ENCODE assay signal across 9 mouse cellular contexts in genomic region chr7:30717006-30717715, GRCm38 (mm10). TPM values are rescaled to one million over a fixed set of nuclear protein-coding genes. Genes with fewer than 3 reads are reported as not detected.
A peak's percentile ranks its signal among the peaks of the same experiment; 100 is the strongest.
DNase-seq lines count a peak whose midpoint lies in the region; ATAC-seq and TF ChIP-seq lines count a peak whose summit lies in the region.
"Had no signal": no experiment of that assay in that cellular context is flagged by ENCODE, and none has a peak within 500 bp of the region (broad histone marks: within the 10 kb centered on the region; RNA-seq: fewer than 3 reads in every experiment).

No protein-coding gene starts in this region.

- no peaks in the 10 kb centered on the region for H3K36me3 ChIP-seq in G1E (replicated peaks)
- no peaks in the 10 kb centered on the region for H3K36me3 ChIP-seq in hindbrain, embryonic 16.5 days (ENCODE audit: control insufficient read depth, insufficient read depth, low read length)

- ATAC-seq in G1E (ENCODE audit: extremely low read depth, insufficient number of reproducible peaks, low FRiP score, poor library complexity, severe bottlenecking): no peak
- ATAC-seq in hindbrain, embryonic 16.5 days: peak; percentile 97

- H3K4me1 ChIP-seq in G1E (ENCODE audit: insufficient read depth, low read depth, low read length): peaks cover 4% of the 10 kb centered on the region; the same call in 1 of the 2 replicates
- no peaks in the 10 kb centered on the region; the same call in 1 of the 2 replicates for H3K4me1 ChIP-seq in brown adipose tissue, adult 24 weeks (ENCODE audit: control insufficient read depth, insufficient read depth, insufficient read length, low read length)
- peaks cover 10% of the 10 kb centered on the region for H3K4me1 ChIP-seq in hindbrain, embryonic 16.5 days (ENCODE audit: control insufficient read depth, insufficient read depth, low read depth, low read length)

- TF ChIP-seq CTCF in G1E (IDR thresholded peaks at IDR 0.05; ENCODE audit: low read depth, low read length): no peak

- no peaks in the 10 kb centered on the region for H3K9me3 ChIP-seq in G1E (replicated peaks)
- no peaks in the 10 kb centered on the region for H3K9me3 ChIP-seq in hindbrain, embryonic 16.5 days (ENCODE audit: control insufficient read depth, low read length)

- peak overlapping the region; percentile 81 for H3K4me2 ChIP-seq in hindbrain, embryonic 16.5 days (ENCODE audit: low read length)

- H3K27me3 ChIP-seq in G1E (ENCODE audit: insufficient read depth, low read length): peaks cover 28% of the 10 kb centered on the region; the same call in 1 of the 2 replicates
- peaks cover 20% of the 10 kb centered on the region for H3K27me3 ChIP-seq in hindbrain, embryonic 16.5 days (replicated peaks; ENCODE audit: control insufficient read depth, insufficient read depth, low read length)

- no peak for DNase-seq in G1E (ENCODE audit: low spot score)
- DNase-seq in frontal cortex, postnatal 10 days (ENCODE audit: low spot score in 2 of 2): peak; percentile 67 to 68
- peak; percentile 25 to 47 for DNase-seq in left cerebral cortex, adult 18-20 months (ENCODE audit: low spot score in 2 of 2)
- peak; percentile 71 to 72 for DNase-seq in lung, postnatal 4 days
- peak; percentile 86 to 88 for DNase-seq in right cerebral cortex, postnatal 10 days (ENCODE audit: low spot score in 2 of 2)
- DNase-seq in yolk sac, embryonic 10.5 days (ENCODE audit: low spot score): peak; percentile 84

- H3K4me3 ChIP-seq in G1E (ENCODE audit: low read depth, low read length): peak overlapping the region; percentile 14; the same call in 1 of the 2 replicates
- peak overlapping the region; percentile 13; the same call in 1 of the 2 replicates for H3K4me3 ChIP-seq in brown adipose tissue, adult 24 weeks (ENCODE audit: insufficient read depth, low read depth, low read length)
- H3K4me3 ChIP-seq in hindbrain, embryonic 16.5 days (ENCODE audit: low read length): peak overlapping the region; percentile 46

- H3K27ac ChIP-seq in brown adipose tissue, adult 24 weeks (replicated peaks; ENCODE audit: low read depth, low read length): no peak overlapping the region
- H3K27ac ChIP-seq in hindbrain, embryonic 16.5 days (ENCODE audit: low read depth, low read length): no peak overlapping the region

- WGBS in hindbrain, embryonic 16.5 days: 4% methylated on average over 43 of the region's 43 CpGs

- H3K9ac ChIP-seq in hindbrain, embryonic 16.5 days (ENCODE audit: low read depth, low read length): peak overlapping the region; percentile 65

RNA-seq across cellular contexts. Expression of gene Atp4a, which starts 5.2 kb away (rescaled TPM):
- not detected in 2 replicates for total RNA-seq in G1E (2014; fragmentation: Nextera tagmentation)
- total RNA-seq in G1E (2017): 0.05 and 0.06 TPM in 2 replicates
- not detected in 2 replicates for polyA plus RNA-seq in G1E (2012)
- polyA plus RNA-seq in brown adipose tissue, adult 24 weeks (2012; ENCODE audit: insufficient read depth, insufficient read length, missing spikeins): not detected in 2 replicates
- 3.0 and 3.7 TPM in 2 replicates for polyA plus RNA-seq in hindbrain, embryonic 16.5 days (2015; fragmentation: Nextera tagmentation; extraction: Ambion mirVana)
- total RNA-seq in left cerebral cortex, adult 18-20 months (2021): under 1 TPM; 0.26 to 0.66 TPM

RNA-seq across cellular contexts. Expression of gene Tmem147, which starts 12.2 kb away (rescaled TPM):
- 57.5 and 67.7 TPM in 2 replicates for total RNA-seq in G1E (2014; fragmentation: Nextera tagmentation)
- 47.5 and 54.9 TPM in 2 replicates for total RNA-seq in G1E (2017)
- polyA plus RNA-seq in G1E (2012): 40.1 and 44.9 TPM in 2 replicates
- 209 and 275 TPM in 2 replicates for polyA plus RNA-seq in brown adipose tissue, adult 24 weeks (2012; ENCODE audit: insufficient read depth, insufficient read length, missing spikeins)
- 278 and 301 TPM in 2 replicates for polyA plus RNA-seq in hindbrain, embryonic 16.5 days (2015; fragmentation: Nextera tagmentation; extraction: Ambion mirVana)
- total RNA-seq in left cerebral cortex, adult 18-20 months (2021): 100 to 1,000 TPM; 114 to 129 TPM

RNA-seq across cellular contexts. Expression of gene 2200002J24Rik, which starts 18.4 kb away (rescaled TPM):
- total RNA-seq in G1E (2014; fragmentation: Nextera tagmentation): not detected in 2 replicates
- total RNA-seq in G1E (2017): not detected in 2 replicates
- polyA plus RNA-seq in G1E (2012): not detected in 2 replicates
- not detected in 2 replicates for polyA plus RNA-seq in brown adipose tissue, adult 24 weeks (2012; ENCODE audit: insufficient read depth, insufficient read length, missing spikeins)
- polyA plus RNA-seq in hindbrain, embryonic 16.5 days (2015; fragmentation: Nextera tagmentation; extraction: Ambion mirVana): not detected in 2 replicates
- total RNA-seq in left cerebral cortex, adult 18-20 months (2021): not detected
- total RNA-seq: gastrocnemius, adult 8-10 months had no signal

RNA-seq across cellular contexts. Expression of gene Gapdhs, which starts 26.3 kb away (rescaled TPM):
- total RNA-seq in G1E (2014; fragmentation: Nextera tagmentation) (not detected in 2 replicates), G1E (2017) (not detected in 2 replicates)
- polyA plus RNA-seq in G1E (2012): not detected in 2 replicates
- polyA plus RNA-seq in brown adipose tissue, adult 24 weeks (2012; ENCODE audit: insufficient read depth, insufficient read length, missing spikeins): not detected in 2 replicates
- 0.82 and 1.1 TPM in 2 replicates for polyA plus RNA-seq in hindbrain, embryonic 16.5 days (2015; fragmentation: Nextera tagmentation; extraction: Ambion mirVana)
- not detected for total RNA-seq in left cerebral cortex, adult 18-20 months (2021)
- total RNA-seq: gastrocnemius, adult 8-10 months had no signal

RNA-seq across cellular contexts. Expression of gene Sbsn, which starts 34.1 kb away (rescaled TPM):
- 5.4 and 5.7 TPM in 2 replicates for total RNA-seq in G1E (2014; fragmentation: Nextera tagmentation)
- total RNA-seq in G1E (2017): 0.52 and 5.1 TPM in 2 replicates
- polyA plus RNA-seq in G1E (2012): 0.96 and 1.5 TPM in 2 replicates
- polyA plus RNA-seq in brown adipose tissue, adult 24 weeks (2012; ENCODE audit: insufficient read depth, insufficient read length, missing spikeins): 12.3 and 18.2 TPM in 2 replicates
- polyA plus RNA-seq in hindbrain, embryonic 16.5 days (2015; fragmentation: Nextera tagmentation; extraction: Ambion mirVana): 0.98 and 1.0 TPM in 2 replicates
- total RNA-seq in left cerebral cortex, adult 18-20 months (2021): 10 to 100 TPM in 1 of 2 experiments, 1 to 10 TPM in 1; 8.2 to 12.9 TPM
